Mouse (Mus musculus) adrenal gland, adult 8-10 months (tissue): ENCODE measurements around the gene Strn. TPM values are rescaled to one million over a fixed set of nuclear protein-coding genes. Genes with fewer than 3 reads are reported as not detected.
"Not testable (repeated sequence)": the region's sequence is repeated elsewhere in the genome, so short reads cannot be mapped to it uniquely, and the experiment has no call there.

Source experiments
- DNase-seq: peaks from one replicate; pipeline ENCODE4 v3.0.0; 2022
- total RNA-seq, 4 experiments: library from RNA; stranded (reverse); gene quantifications; 2 replicates each; pipeline ENCODE4 v1.2.4; 2022

Gene Strn
- total RNA-seq, 4 experiments from 2014 or later: 23.5 to 28.1 (median 27.6) TPM

DNA sequence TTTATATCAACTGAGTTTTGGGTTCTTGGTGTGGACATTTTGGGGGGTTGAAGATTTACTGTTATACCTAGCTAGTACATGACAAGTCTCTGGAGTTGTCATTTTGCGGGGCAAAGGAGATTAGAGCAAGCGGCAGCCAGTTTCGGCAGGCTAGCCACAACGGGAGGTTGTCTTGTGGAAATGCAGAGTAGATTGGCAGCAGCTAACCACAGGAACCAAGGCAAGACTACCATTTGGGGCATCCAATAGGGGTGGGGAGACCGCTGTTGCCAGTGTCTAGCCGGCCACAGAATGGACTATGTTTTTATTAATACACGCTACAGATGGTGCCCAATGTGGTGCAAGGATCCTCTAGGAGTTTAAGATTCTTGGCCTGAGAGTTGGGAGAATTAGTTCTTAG lies 28.6 kb downstream of the Strn start:
- no peak for DNase-seq

DNA sequence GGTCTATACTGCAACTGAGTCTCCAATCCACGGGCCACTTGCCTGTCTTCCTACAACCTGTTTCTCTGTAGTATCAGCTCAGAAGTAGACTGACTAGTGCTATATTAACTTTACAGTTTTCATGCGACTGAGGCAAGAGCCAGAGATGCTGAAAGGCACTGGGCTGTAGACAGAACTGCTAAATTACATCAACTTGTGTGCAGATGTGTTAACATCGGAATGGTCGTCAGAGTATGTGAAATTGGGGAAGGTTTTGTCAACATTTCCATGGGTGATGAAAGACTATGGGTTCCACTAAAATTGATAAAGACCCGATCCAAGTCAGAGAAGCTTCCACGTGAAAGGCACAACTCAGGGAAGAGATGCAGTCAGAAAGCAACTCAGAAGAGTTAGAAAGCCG lies 34.0 kb downstream of the Strn start:
- no peak for DNase-seq

DNA sequence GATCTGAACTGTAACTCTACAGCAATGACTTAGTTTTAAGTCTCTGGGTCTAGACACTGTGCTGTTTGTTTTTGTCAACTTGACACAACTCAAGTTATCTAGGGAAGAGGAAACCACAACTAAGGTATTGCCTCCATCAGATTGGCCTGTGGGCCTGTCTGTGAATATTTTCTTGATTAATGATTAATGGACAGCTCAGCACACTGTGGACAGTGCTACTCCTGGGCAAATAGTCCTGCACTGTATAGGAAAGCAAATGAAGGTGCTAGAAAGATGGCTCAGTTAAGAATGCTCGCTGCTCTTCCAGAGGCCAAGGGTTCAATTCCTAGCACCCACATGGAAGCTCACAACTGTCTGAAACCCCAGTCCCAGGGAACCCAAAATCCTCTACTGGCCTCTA lies 38.0 kb downstream of the Strn start:
- DNase-seq: no peak

DNA sequence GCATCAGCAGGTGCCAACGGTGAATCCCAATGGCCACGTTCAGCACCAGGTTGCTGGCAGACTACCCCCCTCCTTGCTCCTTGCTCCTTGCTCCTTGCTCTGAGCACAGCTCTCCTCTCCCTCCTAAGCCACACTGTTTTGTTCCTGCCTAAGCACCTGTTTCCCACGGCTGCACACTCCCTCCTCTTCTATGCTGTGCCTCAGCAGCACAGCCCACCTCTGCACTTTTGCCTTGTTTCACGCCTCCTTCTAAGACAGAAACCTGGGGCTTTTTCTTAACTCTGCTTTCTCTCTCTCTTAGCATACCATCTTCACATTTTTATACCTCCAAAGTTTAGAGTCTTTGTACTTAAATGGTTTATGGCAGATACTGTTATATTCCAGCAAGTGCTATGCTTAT lies 39.5 kb downstream of the Strn start:
- DNase-seq: no peak

DNA sequence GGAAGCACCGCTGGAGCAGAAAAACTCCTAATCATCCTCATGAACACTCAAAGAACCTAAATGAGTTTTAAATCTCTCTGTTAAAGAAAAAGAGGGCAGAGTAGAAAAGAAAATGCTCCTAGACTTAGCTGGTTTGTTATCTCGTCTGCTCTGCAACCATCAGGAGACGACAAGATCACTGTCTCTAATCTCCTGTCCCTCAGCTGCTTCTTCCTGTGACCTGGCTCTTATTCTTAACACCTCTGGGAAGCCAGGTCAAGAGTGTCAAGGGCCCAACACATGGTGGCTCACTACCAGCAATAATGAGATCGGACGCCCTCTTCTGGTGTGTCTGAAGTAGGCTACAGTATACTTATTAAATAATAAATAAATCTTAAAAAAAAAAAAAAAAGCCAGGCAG lies 40.1 kb downstream of the Strn start:
- DNase-seq: no peak

DNA sequence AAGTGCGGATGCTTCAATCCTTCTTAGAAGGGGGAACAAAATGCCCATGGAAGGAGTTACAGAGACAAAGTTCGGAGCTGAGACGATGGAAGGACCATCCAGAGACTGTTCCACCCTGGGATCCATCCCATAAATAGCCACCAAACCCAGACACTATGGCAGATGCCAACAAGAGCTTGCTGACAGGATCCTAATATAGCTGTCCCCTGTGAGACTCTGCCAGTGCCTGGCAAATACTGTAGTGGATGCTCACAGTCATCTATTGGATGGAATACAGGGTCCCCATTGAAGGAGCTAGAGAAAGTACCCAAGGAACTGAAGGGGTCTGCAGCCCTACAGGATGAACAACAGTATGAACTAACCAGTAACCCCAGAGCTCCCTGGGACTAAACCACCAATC lies 47.8 kb downstream of the Strn start:
- DNase-seq: not testable (repeated sequence)

DNA sequence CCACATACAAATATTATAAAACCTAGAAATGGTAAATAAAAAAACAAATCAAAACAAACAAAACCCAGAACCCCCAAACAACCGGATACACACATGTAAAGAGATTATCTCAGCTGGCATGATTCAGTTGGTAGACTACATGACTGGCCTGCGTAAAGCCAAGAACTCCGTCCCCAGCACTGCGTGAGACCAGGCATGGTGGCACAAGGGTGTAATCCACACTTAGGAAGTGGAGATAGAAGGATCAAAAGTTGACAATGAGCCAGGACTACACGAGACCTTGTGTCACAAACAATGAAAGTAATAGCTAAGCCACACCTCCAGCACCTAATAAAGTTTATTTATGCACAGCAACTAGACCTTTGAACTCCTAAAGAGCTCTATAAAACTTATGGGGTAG lies 49.0 kb downstream of the Strn start:
- DNase-seq: no peak

DNA sequence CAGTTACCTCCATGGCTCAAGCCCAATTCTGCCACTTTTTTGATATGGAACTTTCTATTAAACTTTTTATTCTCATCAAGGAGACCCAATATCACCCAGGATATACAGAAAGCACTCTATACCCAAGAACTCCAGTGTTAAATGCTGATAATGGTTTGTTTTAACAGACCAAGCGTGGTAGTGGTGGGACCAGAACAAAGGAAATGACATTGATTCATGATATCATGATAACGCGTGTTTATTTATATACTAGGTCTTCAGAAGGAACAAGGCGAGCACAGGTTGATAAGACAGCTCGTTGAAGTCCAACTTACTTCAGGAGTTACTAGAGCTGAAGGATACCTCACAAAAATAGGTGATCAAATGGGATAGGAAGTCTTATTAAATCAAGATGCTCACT lies 52.0 kb downstream of the Strn start:
- no peak for DNase-seq

DNA sequence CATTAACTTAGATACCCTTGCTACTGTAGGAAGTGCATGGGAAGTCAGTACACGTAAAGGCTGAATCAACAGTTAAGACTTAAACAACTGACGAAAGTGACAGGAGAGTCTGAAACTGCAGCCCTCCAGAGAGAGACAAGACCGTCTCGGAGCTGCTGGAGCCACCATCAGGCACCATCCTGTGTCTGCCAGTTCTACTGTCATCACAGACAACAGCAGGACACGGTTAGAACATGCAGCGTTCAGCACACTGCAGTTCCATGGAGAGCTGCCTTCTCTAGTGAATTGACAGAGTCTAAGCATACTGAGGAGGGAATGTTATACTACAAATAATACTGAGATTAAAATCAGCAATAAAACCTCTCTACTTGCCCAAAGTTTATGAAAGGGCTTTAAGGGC lies 54.6 kb downstream of the Strn start:
- DNase-seq: no peak

DNA sequence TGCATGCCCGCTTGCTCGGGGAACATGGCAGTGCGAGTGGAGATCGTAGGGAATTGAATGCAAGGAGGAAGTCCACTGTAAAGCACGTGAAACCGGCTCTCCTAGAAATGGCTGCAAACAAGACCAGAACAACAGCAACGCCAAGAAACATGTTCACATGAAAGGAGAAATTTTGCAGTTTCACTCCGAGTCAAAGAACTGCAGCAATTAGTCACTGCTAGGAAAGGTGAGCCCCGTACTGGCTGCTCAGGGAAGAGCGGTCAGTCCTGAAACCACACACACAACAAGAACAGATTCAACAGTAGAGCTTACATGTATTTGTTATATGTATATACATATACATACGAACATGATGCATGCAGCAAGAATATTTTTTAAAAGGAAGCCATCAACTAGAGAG lies 57.5 kb downstream of the Strn start:
- DNase-seq: no peak

DNA sequence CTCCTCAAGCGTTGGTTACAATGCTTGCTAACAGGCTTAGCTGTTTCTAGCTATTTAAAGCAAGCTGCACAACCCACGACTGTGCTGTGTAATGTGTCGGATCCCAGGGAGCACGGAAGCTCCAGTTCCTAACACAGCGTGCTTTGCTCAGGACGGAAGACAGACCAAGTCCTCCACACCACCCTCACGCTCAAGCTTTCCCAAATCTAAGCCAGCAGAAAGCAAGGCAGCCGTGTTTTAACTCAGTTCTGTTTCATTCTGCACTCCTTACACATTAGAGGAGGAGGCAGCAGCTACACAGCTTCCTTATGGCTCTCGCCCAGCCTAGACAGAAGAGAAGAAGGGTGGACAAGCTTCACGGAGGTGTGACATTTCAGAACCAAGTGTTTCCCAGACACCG lies 60.2 kb downstream of the Strn start:
- no peak for DNase-seq

DNA sequence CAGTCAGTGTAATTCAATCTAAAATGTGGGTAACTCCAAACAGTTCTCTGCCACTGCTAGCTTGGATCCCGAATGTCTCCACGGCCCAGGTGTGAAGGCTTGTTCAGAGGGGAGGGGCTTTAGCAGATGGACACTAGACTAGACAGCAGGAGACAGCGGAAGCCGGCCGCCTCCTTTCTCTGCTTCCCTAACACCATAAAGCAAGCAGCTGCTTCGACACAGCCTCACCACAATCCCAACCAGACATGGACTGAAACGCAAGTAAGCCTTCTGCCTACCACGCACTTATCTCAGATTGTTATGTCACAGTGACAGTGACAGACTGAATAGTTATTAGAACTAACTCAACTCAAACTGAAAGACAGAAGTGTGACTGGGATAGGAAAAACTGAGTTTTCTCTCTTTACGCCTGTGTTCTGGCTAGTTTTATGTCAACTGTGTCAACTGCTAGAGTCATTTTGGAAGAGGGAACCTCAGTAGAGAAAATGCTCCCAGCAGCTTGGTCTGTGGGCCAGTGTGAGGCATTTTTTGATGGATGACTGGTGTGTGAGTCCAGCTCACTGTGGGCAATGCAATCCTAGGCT lies 71.9 kb downstream of the Strn start:
- no peak for DNase-seq

DNA sequence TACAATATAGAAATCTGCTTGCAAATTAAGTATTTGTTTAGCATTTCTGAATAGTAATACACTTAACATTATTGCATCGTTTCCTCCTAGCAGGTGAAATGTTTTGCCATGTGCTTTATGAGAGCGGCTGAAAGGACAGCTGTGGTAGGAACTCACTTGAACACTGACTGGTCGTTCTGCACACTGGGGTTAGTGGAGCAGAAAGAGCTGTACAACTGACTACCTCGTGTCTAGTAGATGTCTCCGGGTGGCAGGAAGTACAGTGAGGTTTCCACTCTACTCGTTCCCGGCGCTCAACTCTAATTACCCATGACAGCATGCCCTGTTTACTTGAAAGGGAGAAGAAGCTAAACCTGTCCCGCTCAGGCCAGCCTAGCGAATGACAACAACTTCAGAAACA lies 82.2 kb downstream of the Strn start:
- DNase-seq: no peak

DNA sequence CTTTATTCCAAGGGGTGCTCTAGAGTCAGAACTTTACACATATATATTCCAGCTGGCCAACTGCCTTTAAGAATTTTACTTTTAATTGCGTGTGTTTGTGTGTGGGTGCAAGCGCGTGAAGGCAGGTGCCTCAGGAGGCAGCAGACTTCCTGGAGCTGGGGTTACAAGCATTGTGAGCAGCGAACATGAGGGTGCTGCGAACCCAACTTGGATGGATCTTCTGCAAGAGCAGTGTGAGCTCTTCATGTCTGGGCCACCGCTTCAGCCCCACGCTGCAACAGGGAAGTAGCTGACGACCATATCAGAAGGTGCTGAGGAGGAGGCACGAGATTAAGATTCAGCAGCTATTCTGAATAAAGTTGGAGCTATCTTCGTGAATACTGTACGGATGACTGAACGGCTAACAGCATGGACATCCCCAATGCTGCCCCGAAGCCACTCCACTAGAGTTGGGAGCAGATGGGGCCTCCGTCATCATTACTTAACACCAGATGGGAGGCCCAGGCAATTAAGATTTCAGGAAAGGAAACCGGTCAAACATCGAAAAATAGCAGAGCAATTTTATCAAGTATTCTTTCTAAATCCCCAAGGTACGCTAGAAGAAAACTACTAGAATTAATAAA lies 93.0 kb downstream of the Strn start:
- DNase-seq: no peak

DNA sequence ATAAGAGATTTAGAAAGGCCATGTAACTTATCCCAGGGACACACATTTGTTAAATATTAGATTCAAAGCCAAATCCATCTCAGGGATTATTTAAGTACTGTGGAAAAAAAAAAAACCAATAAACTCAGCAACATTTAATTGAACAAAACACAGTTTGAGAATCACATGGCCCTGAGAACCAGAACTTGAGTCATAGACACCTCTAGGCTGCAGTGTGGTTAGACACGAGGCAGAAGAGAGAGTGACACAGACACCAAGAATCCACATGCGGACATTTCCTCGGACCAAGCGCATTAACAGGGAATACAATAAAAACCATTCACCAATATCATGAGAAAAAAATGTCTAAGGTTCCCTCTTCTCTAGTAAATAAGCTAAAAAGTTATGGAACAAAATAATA lies 94.7 kb downstream of the Strn start:
- DNase-seq: no peak

DNA sequence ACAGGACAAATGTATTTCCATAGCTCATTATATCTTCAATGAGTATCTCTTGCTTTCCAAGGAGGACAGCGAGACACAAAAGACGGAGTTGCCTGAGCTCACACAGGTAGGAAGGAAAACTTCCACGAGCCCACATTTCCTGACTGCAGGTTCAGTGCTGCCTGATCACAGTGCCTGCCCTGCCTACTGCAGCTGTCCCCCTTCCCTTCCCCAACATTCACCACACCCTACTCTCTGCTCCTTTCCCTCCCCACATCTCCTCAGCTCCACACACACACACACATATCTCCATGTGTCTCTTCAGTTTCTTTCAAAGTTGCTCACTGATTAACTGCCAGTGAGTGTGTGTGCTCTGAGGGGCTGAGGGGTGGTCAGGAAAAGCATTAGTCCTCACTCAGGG lies 96.6 kb downstream of the Strn start:
- DNase-seq: no peak

DNA sequence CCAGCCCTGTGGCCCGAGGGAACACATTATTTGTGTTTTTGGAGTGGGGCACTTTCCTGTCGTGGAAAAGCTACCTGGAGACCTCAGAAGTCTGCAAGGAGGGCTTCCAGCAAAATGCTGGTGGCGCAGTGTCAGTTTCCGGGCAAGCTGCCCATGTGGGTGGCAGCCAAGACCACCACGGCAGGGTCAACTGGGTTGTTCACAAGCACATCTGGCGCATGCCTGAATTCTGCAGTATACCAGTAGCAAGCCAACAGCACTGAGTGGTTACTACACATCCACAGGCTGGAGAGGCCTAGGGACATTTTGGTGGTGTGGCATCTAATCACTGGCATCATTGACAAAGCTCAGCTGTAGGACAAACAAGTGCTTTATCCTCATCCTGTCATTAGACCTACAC lies 97.9 kb downstream of the Strn start:
- no peak for DNase-seq

DNA sequence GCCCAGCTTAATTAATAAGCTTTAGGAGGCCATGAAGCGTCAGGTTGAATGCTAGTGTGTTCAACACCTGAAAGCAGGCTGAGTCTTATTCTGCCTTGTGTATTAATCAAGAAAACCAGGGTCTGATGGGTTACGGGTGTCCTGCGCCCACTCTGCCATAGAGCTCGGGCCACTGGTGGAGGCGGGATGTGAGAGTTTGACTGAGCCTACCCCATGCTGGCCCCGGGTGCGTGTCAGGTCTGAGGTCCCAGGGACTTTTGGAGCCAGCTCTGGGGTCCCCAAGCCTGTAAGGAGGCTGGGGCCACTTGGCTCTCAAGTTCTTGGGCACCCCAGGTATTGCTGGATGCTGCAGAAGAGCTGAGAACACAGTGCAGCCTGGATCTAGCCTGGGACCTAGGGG lies 99.9 kb downstream of the Strn start:
- DNase-seq: no peak

DNA sequence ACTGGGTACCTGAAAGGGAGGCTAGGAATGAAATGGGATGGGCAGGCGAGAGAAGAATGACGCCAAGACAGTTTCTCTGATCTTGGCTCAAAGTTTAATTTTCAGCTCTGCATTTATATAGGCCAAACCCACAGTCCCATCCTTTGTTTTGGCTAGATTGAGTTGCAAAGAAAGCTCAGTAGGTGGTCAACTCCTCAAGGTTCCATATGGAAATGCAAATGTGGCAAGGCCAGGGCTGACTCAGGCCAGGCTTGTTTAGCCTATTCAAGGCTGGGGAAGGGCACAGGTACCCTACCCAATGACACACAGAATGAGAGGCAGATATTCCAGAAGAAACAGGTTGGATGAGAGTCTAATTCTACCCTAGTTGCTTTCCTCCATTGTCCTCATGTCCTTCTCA lies 101.4 kb downstream of the Strn start:
- DNase-seq: no peak

DNA sequence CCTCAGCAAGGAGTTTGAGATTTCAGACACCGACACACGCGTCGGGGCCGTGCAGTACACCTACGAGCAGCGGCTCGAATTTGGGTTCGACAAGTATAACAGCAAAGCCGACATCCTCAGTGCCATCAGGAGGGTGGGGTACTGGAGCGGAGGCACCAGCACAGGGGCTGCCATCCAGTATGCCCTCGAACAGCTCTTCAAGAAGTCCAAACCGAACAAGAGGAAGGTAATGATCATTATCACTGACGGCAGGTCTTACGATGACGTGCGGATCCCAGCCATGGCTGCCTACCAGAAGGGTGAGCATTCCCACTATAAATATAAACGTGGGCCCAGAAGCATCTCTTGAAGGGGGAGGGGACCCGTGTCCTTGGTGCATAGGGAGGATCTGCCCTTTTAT lies 112.1 kb downstream of the Strn start:
- no peak for DNase-seq

DNA sequence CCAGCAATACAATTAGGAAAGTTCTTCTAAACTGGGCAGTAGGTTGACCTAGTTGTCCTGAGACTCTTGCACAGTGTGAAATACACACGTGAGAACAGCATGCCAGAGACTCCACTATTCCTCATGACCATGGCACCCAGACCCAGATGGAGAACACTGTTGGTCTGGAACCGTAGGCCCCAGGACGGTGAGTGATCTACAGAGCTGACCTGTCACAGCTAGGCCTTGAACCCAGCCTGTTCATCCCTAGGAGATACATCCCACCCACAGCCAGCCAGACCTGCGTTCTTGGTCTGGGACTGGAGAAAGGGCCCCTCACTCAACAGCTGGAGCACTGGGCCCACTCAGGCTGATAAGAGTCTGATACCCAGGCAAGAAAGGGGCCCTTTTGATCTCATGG lies 115.1 kb downstream of the Strn start:
- no peak for DNase-seq

DNA sequence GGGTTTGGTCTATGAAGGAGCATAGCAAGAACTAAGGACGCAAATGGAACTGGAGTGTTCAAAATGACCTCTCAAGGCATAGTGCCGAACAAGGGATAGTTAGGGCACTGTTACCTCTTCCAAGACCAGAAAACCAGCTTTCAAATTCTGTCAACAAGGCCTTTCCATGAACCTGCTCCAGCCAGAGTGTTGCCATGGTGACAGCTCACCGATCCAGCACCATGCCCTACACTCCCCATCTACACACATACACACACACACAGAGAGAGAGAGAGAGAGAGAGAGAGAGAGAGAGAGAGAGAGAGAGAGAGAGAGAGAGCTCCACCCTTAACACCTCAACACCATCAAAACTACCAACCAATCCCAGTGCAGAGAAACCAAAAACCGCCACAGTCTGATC lies 116.3 kb downstream of the Strn start:
- no peak for DNase-seq

DNA sequence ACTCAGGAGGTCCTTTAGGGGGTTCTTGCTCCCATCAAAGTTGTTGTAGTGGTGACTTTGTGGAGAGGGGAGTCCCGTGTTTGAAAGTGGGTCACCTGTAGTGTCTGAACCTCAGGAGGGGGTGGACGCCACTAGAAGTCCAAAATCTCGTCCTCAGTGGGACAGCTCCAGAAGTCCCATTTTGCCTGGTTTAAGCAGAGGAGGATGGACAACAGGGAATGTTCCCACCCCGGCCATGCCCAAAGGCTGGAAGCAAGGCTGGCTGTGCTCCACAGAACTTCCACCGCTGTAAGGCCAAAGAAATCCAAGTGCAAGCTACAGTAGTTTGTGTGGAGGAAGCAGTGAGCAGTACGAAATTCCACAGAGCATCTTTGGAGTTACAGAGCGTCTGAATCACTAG lies 117.0 kb downstream of the Strn start:
- no peak for DNase-seq

DNA sequence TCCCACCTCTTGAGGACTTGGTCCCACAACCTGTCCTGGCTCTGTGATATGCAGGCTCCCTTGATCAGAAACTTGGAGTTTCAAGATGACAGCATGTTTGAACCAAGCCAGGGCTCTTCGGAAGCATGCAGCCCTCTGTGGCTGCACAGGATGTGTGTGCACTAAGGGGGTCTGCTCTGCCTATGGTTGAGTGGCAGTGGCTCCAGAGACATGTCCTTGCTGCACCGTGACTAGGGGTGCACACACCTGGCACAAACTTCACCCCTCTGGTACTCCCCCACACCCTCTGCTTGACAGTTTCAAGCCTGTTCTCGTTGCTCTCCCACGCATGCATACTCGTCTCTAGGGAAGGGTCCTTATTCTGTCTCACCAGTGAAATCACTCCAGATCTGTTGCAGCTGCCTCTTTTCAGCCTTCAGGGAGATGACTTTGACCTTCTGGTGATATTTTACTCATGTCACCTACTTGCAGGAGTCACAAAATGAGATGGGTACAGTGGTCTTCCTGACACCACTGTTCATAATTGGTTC lies 118.8 kb downstream of the Strn start:
- DNase-seq: no peak

DNA sequence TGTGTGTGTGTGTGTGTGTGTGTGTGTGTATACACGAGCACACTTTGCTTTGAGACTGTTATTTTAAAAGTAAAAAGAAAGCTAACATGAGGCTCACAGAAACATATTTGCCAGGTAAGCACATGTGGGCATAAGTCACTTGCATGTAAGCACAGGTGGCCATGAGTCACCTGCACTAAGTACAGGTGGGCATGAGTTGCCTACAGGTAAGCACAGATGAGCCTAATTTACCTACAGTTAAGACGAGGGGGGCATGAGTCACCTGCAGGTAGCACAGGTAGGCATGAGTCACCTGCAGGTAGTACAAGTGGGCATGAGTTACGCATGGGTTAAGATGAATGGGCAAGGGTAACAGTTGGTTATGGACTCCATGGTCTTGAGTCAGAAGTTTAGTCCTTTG lies 121.9 kb downstream of the Strn start:
- no peak for DNase-seq
